Mouse (Mus musculus): ENCODE data around the gene Stard13.

DNA sequence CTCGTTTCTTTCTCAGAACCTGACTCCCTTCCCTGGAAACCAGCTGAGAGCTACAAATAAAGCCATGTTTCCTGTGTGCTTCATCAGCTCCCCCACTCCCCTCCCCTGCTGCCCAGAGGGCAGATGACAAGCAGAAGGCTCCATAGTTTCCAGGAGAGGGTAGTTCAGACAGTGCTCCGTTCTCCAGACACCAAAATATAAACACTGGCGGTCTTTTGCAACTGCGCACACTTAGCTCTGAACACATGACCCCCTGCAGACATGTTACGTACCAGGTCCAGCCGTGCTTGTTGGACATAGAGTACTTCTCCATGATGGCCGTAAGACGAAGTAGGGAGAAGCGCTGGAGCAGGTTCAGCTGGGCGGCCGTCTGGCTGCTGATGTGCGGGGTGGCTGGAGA is 173.2 kb downstream of the Stard13 start:
- no peak for TF ChIP-seq SMC3 (IDR thresholded peaks at IDR 0.05; ENCODE audit: low read depth, low read length)
- no peak for TF ChIP-seq E2F4 (IDR thresholded peaks at IDR 0.05; ENCODE audit: borderline replicate concordance, low read depth, low read length)
- TF ChIP-seq USF1 (IDR thresholded peaks at IDR 0.05; ENCODE audit: low read depth, low read length) = no peak
- no peak for TF ChIP-seq CHD1 (IDR thresholded peaks at IDR 0.05; ENCODE audit: low read depth, low read length)
- TF ChIP-seq POLR2A (IDR thresholded peaks at IDR 0.05; ENCODE audit: control insufficient read depth in 1 of 2, insufficient read depth in 1 of 2, low read depth in 1 of 2, low read length in 2 of 2, poor library complexity in 1 of 2) = no peak
- no peak for TF ChIP-seq CTCF (IDR thresholded peaks at IDR 0.05 in 2 of 3, conservative IDR thresholded peaks at IDR 0.05 in 1 of 3; ENCODE audit: control insufficient read depth in 1 of 3, insufficient read depth in 1 of 3, low read depth in 2 of 3, low read length in 3 of 3, poor library complexity in 1 of 3, severe bottlenecking in 1 of 3)
- TF ChIP-seq EP300 (IDR thresholded peaks at IDR 0.05; ENCODE audit: low read depth in 1 of 2, low read length in 2 of 2) = no peak
- TF ChIP-seq USF2 (IDR thresholded peaks at IDR 0.05; ENCODE audit: borderline replicate concordance in 1 of 2, insufficient read depth in 1 of 2, low read depth in 1 of 2, low read length in 2 of 2) = no peak
- no peak for TF ChIP-seq UBTF (IDR thresholded peaks at IDR 0.05; ENCODE audit: borderline replicate concordance, insufficient read depth, low read depth, low read length)

Data from MEL (cell line).